Mouse (Mus musculus) kidney, postnatal 0 days (tissue): Measurements from ENCODE around the gene Acoxl. TPM values are rescaled to one million over a fixed set of nuclear protein-coding genes. Genes with fewer than 3 reads are reported as not detected.

ENCODE experiments used
- ATAC-seq: fragments of 200-750 bp; cut with Nextera tagmentation; replicated peaks from 2 replicates; pipeline ENCODE4 v1.8.0; 2017; ENCODE audit warnings: low read depth, moderate number of reproducible peaks, moderate TSS enrichment, moderate library complexity; ENCODE audit not compliant: low FRiP score
- DNase-seq: peaks from one replicate; pipeline ENCODE4 v3.0.0-alpha.2; 2016; ENCODE audit warnings: low spot score
- H3K27ac ChIP-seq: fragments of 300-500 bp; sonication (generic); 2 replicates; pipeline ENCODE4 v1.5.1; 2014; ENCODE audit warnings: mild to moderate bottlenecking
- H3K27me3 ChIP-seq: fragments of 300-500 bp; sonication (generic); 2 replicates; pipeline ENCODE4 v1.6.1; 2014; ENCODE audit warnings: low read length, mixed read lengths; ENCODE audit not compliant: insufficient read depth
- H3K36me3 ChIP-seq: fragments of 300-500 bp; sonication (generic); 2 replicates; pipeline ENCODE4 v1.6.1; 2014; ENCODE audit warnings: low read length, mixed read lengths; ENCODE audit not compliant: insufficient read depth
- H3K4me1 ChIP-seq: fragments of 300-500 bp; sonication (generic); replicated peaks from 2 replicates; pipeline ENCODE4 v1.6.1; 2014; ENCODE audit warnings: antibody characterized with exemption, low read length, mixed read lengths; ENCODE audit not compliant: insufficient read depth
- H3K4me2 ChIP-seq: fragments of 300-500 bp; sonication (generic); 2 replicates; pipeline ENCODE4 v1.6.1; 2014; ENCODE audit warnings: mild to moderate bottlenecking, low read length, moderate library complexity, mixed read lengths
- H3K4me3 ChIP-seq: fragments of 300-500 bp; sonication (generic); replicated peaks from 2 replicates; pipeline ENCODE4 v1.5.1; 2014; ENCODE audit warnings: low read depth, low read length
- H3K9ac ChIP-seq: fragments of 300-500 bp; sonication (generic); 2 replicates; pipeline ENCODE4 v1.6.1; 2014; ENCODE audit warnings: low read depth, low read length
- H3K9me3 ChIP-seq: fragments of 300-500 bp; sonication (generic); replicated peaks from 2 replicates; pipeline ENCODE4 v1.6.1; 2016; ENCODE audit warnings: low read length, inconsistent platforms, mixed read lengths
- CTCF ChIP-seq: IDR thresholded peaks from 2 replicates; pipeline ENCODE4 v1.5.1; 2016; ENCODE audit warnings: antibody characterized with exemption, low read depth, mild to moderate bottlenecking, moderate library complexity
- WGBS: fragments of 180-500 bp; shearing (Covaris S2); extraction: QIAGEN DNeasy Blood & Tissue Kit; methylation state at CpG from one replicate; pipeline ENCODE4 v1.1.7; 2014; 5-methylcytosine and 5-hydroxymethylcytosine counted together
- polyA plus RNA-seq: library from polyadenylated mRNA; unstranded; fragments of >200 nt; fragmentation: Nextera tagmentation; extraction: Ambion mirVana; gene quantifications from 2 replicates; pipeline ENCODE4 v1.2.1, GENCODE M21; 2015

The Acoxl gene
- polyA plus RNA-seq, 1 experiment from 2014 or later, result 0.61 TPM

DNA sequence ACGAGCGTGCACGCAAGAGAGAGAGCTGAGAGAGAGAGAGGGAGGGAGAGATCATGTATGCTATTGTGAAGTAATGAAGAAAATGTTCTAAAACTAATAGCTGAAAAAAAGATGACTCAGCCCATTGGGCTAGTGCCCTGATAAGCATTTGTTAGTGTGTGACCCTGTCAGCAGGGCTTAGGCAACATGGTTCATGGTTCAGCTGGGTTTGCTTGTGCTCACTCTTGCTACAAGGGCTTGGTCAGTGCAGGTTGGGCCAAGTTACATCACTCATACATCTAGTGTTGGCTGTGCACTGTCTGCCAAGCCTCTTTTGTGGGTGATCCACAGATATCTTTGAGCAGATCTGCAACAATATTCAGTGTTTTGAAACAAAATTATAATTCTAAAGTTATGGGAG is 194.8 kb downstream of the Acoxl start:
- Histone ChIP-seq H3K4me3 (no peak overlapping the region), H3K27ac (no peak overlapping the region), H3K27me3 (no peaks in the 10 kb centered on the region), H3K4me2 (no peak overlapping the region), H3K9ac (no peak overlapping the region), H3K9me3 (no peaks in the 10 kb centered on the region), H3K36me3 (no peaks in the 10 kb centered on the region), H3K4me1 (no peaks in the 10 kb centered on the region)
- ATAC-seq (no peak), DNase-seq (no peak)
- no peak for TF ChIP-seq CTCF
- 52% methylated on average over 3 of the region's 3 CpGs for WGBS

- H3K4me1 ChIP-seq, result no peaks in the 10 kb centered on the region
- DNase-seq (no peak), ATAC-seq (no peak)
- no peak overlapping the region for H3K4me2 ChIP-seq
- TF ChIP-seq CTCF, result no peak
- H3K4me3 ChIP-seq, result no peak overlapping the region
- H3K36me3 ChIP-seq, result no peaks in the 10 kb centered on the region
- 90% methylated on average over 9 of the region's 9 CpGs for WGBS
- H3K9me3 ChIP-seq, result no peaks in the 10 kb centered on the region
- no peaks in the 10 kb centered on the region for H3K27me3 ChIP-seq
- no peak overlapping the region for H3K9ac ChIP-seq
- no peak overlapping the region for H3K27ac ChIP-seq
These were observed 195.5 kb downstream of the Acoxl start for GRCm38 (mm10) chr2:128034066-128034665.

GRCm38 (mm10) chr2:128038259-128038890 is 199.7 kb downstream of the Acoxl start:
- H3K4me1 ChIP-seq, result no peaks in the 10 kb centered on the region

DNA sequence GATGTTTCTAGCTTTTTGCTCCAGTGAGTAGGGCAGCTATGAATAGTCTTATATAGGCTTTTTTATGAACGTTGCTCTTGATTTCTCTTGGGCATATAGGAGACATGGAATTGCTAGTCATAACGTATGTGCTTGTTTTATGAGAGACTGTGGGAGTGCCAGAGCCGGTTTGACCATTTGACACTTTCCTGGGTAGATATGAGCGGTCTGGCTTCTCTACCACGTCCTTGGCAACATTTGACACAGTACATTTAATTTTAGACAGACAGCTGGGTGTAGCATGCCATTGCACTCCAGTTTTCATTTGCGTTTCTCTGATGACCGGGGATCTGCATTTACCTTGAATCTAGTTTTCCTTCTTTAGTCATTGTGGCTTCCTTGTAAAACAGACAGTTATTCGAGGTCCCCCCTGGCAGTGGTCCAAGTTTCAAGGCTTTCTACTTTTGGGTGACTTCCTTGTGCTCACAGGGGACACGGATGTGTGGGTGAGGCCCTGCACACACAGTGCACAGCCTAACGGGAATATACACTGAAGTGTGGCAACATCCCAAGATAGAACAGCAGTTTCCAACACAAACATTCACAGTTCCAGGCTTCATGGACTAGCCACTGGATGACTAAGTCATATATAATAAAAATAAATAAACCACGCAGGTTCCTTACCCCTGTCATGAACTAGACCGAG is 202.5 kb downstream of the Acoxl start:
- Histone ChIP-seq H3K9ac (no peak overlapping the region), H3K27me3 (no peaks in the 10 kb centered on the region), H3K4me2 (no peak overlapping the region), H3K27ac (no peak overlapping the region), H3K4me1 (no peaks in the 10 kb centered on the region), H3K4me3 (no peak overlapping the region), H3K36me3 (no peaks in the 10 kb centered on the region), H3K9me3 (no peaks in the 10 kb centered on the region)
- ATAC-seq (no peak), DNase-seq (peak; percentile 11)
- no peak for TF ChIP-seq CTCF
- 25% methylated on average over 12 of the region's 12 CpGs for WGBS

More at GRCm38 (mm10) chr2:128038259-128038890, 199.7 kb downstream of the Acoxl start:
- ATAC-seq (no peak), DNase-seq (no peak)
- Histone ChIP-seq H3K9ac (no peak overlapping the region), H3K4me2 (no peak overlapping the region), H3K4me3 (no peak overlapping the region), H3K27me3 (no peaks in the 10 kb centered on the region), H3K27ac (no peak overlapping the region), H3K36me3 (no peaks in the 10 kb centered on the region), H3K9me3 (no peaks in the 10 kb centered on the region)
- TF ChIP-seq CTCF, result no peak
- 58% methylated on average over 5 of the region's 5 CpGs for WGBS

DNA sequence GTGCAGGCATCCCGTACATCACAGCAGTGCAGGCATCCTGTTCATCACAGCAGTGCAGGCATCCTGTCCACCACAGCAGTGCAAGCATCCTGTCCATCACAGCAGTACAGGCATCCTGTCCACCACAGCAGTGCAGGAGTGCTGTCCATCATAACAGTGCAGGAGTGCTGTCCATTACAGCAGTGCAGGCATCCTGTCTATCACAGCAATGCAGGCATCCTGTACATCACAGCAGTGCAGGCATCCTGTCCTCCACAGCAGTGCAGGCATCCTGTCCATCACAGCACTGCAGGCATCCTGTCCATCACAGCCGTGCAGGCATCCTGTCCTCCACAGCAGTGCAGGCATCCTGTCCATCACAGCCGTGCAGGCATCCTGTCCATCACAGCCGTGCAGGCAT is 207.8 kb downstream of the Acoxl start:
- H3K9ac ChIP-seq, result no peak overlapping the region
- H3K27ac ChIP-seq, result no peak overlapping the region
- no peak overlapping the region for H3K4me2 ChIP-seq
- no peaks in the 10 kb centered on the region for H3K4me1 ChIP-seq
- no peak for TF ChIP-seq CTCF
- H3K36me3 ChIP-seq, result no peaks in the 10 kb centered on the region
- ATAC-seq (no peak), DNase-seq (no peak)
- no peaks in the 10 kb centered on the region for H3K9me3 ChIP-seq
- WGBS, result 64% methylated on average over 4 of the region's 4 CpGs
- H3K27me3 ChIP-seq, result no peaks in the 10 kb centered on the region
- H3K4me3 ChIP-seq, result no peak overlapping the region

GRCm38 (mm10) chr2:128054905-128055304 is 216.2 kb downstream of the Acoxl start:
- no peaks in the 10 kb centered on the region for H3K4me1 ChIP-seq
- H3K36me3 ChIP-seq, result no peaks in the 10 kb centered on the region
- TF ChIP-seq CTCF, result no peak
- no peak overlapping the region for H3K27ac ChIP-seq
- H3K9me3 ChIP-seq, result no peaks in the 10 kb centered on the region
- ATAC-seq (no peak), DNase-seq (no peak)
- no peaks in the 10 kb centered on the region for H3K27me3 ChIP-seq
- no peak overlapping the region for H3K4me2 ChIP-seq
- no peak overlapping the region for H3K9ac ChIP-seq
- 78% methylated on average over 4 of the region's 4 CpGs for WGBS
- H3K4me3 ChIP-seq, result no peak overlapping the region
